8 mouse cellular contexts compared by ENCODE assay signal in the genomic region with DNA sequence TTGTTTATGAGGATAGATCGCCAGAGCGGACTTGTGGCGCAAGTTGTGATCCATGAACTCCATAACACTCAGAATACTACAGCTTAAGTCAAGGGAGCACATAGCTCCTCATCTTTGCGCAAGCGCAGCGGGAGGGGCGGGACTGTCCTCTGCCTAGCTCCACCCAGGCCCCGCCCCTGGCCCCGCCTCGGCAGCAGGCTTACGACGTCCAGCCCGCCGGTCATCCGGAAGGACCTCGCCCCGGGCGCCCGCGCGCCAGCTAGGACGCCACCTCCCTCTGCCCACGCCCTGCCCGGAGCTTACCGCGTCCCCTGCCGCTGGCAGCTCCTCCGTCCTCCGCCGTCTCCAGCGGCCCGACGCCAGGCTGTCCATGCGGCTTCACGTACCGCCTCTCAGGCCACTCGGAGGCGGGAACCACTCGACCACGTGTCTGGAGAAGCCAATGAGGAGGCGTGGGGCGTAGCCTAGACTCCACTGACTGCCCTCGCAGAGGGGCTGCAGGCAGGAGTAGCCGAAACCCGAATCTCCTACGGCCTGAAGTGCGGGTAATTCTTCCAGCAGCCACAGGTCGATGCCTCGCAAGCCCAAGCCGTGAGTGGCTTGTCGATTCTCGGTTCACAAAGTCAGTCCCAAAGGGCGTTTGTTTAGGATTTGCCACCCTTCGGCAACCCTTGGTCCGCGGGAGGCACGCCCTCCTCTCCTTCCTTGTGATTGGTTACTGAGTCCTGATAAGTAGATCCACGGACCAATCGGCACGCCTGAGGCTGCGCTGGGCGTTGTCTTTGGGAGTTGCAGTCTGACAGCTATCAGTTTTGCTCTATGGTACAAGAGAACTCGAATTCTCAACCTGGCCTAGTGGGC. TPM values are rescaled to one million over a fixed set of nuclear protein-coding genes. Genes with fewer than 3 reads are reported as not detected.
DNase-seq lines count a peak whose midpoint lies in the region; ATAC-seq and TF ChIP-seq lines count a peak whose summit lies in the region.

A gene (minus strand): TSS at position 426 of the 861 bp plus-strand sequence.

- no peaks in the 10 kb centered on the region for H3K36me3 ChIP-seq in hindbrain, embryonic 13.5 days

- H3K9ac ChIP-seq in hindbrain, embryonic 13.5 days = peak within 1 kb of the TSS; percentile 75

- H3K27ac ChIP-seq in hindbrain, embryonic 13.5 days = peak within 1 kb of the TSS; percentile 93

- DNase-seq in Patski (ENCODE audit: low read depth, low spot score) = peak; percentile 82
- DNase-seq in cerebellum, postnatal 14 days = peak; percentile 98 to 99
- DNase-seq in frontal cortex, postnatal 14 days (ENCODE audit: low spot score in 2 of 2) = peak; percentile 91 to 93
- peak; percentile 89 to 93 for DNase-seq in layer of hippocampus, postnatal 25 days (ENCODE audit: extremely low spot score in 1 of 2, low spot score in 1 of 2)
- DNase-seq in lung, postnatal 25 days (ENCODE audit: low spot score) = peak; percentile 96
- peak; percentile 96 for DNase-seq in retina, embryonic 14.5 days (ENCODE audit: low spot score)
- peak; percentile 99 for DNase-seq in thymus, postnatal 4 days

- H3K27me3 ChIP-seq in Patski = no peaks in the 10 kb centered on the region
- H3K27me3 ChIP-seq in hindbrain, embryonic 13.5 days = no peaks in the 10 kb centered on the region

- POLR2A ChIA-PET in Patski (lab: Charles Lee) = interaction anchor here (1.0 to 2.9 kb wide), 2 partner anchors 22 to 28 kb away, joined by 3 to 17 read pairs; a partner anchor contains a TSS

- WGBS in hindbrain, embryonic 13.5 days = under 1% methylated on average over 63 of the region's 63 CpGs

- peak within 1 kb of the TSS; percentile 74 for H3K4me3 ChIP-seq in hindbrain, embryonic 13.5 days

- peaks cover 13% of the 10 kb centered on the region for H3K4me1 ChIP-seq in hindbrain, embryonic 13.5 days (replicated peaks)

- peak; percentile 99 for ATAC-seq in Patski
- ATAC-seq in hindbrain, embryonic 13.5 days (ENCODE audit: low FRiP score) = peak; percentile 100

- H3K4me2 ChIP-seq in hindbrain, embryonic 13.5 days = peak within 1 kb of the TSS; percentile 65

- H3K9me3 ChIP-seq in hindbrain, embryonic 13.5 days = no peaks in the 10 kb centered on the region

- CTCF ChIA-PET in Patski (lab: Charles Lee) = interaction anchor here (1.4 to 2.1 kb wide), 2 partner anchors 8 to 11 kb away, joined by 4 to 7 read pairs; no protein-coding TSS in a partner anchor

- in situ Hi-C loops in Patski (cut with MboI; ENCODE audit: low pct_unique_long_range_greater_than_20kb) = no loop called here

- no peak for TF ChIP-seq CTCF in Patski (IDR thresholded peaks at IDR 0.05)

RNA-seq across cellular contexts. Expression of the gene that starts here (rescaled TPM):
- 8.0 TPM for polyA plus RNA-seq in Patski (2021)
- polyA plus RNA-seq in hindbrain, embryonic 13.5 days (2015; fragmentation: Nextera tagmentation; extraction: Ambion mirVana) = 14.1 and 16.1 TPM in 2 replicates
- 1 to 10 TPM; 4.1 to 6.2 TPM for total RNA-seq in layer of hippocampus, postnatal 25 days (2021)

Comparison
In these comparisons a context has a peak if more than half of its experiments do, and no peak if none do; other contexts are left out.
1. Peak in every context shown above with its lines: DNase-seq, ATAC-seq, H3K4me3 ChIP-seq and H3K27ac ChIP-seq.